Mouse (Mus musculus) midbrain, embryonic 13.5 days (tissue): ENCODE results near the gene Dock1. TPM values are rescaled to one million over a fixed set of nuclear protein-coding genes. Genes with fewer than 3 reads are reported as not detected.

Experiments used
- ATAC-seq: fragments of 200-750 bp; cut with Nextera tagmentation; 2 replicates; pipeline ENCODE4 v1.8.0; 2017; ENCODE audit warnings: mild to moderate bottlenecking, moderate TSS enrichment, moderate library complexity
- H3K27ac ChIP-seq: fragments of 300-500 bp; sonication (generic); 2 replicates; pipeline ENCODE4 v1.5.1; 2015; ENCODE audit warnings: inconsistent platforms, mild to moderate bottlenecking, moderate library complexity
- H3K27me3 ChIP-seq: fragments of 300-500 bp; sonication (generic); 2 replicates; pipeline ENCODE4 v1.6.1; 2015; ENCODE audit warnings: mild to moderate bottlenecking, inconsistent platforms
- H3K36me3 ChIP-seq: fragments of 300-500 bp; sonication (generic); 2 replicates; pipeline ENCODE4 v1.6.1; 2015; ENCODE audit warnings: mild to moderate bottlenecking, inconsistent platforms
- H3K4me1 ChIP-seq: fragments of 300-500 bp; sonication (generic); replicated peaks from 2 replicates; pipeline ENCODE4 v1.6.1; 2015; ENCODE audit warnings: inconsistent platforms
- H3K4me2 ChIP-seq: fragments of 300-500 bp; sonication (generic); replicated peaks from 2 replicates; pipeline ENCODE4 v1.6.1; 2015; ENCODE audit warnings: moderate library complexity, mild to moderate bottlenecking, inconsistent platforms
- H3K4me3 ChIP-seq: fragments of 300-500 bp; sonication (generic); replicated peaks from 2 replicates; pipeline ENCODE4 v1.5.1; 2015; ENCODE audit warnings: mild to moderate bottlenecking, inconsistent platforms
- H3K9ac ChIP-seq: fragments of 300-500 bp; sonication (generic); replicated peaks from 2 replicates; pipeline ENCODE4 v1.6.1; 2015; ENCODE audit warnings: mild to moderate bottlenecking, inconsistent platforms
- H3K9me3 ChIP-seq: fragments of 300-500 bp; sonication (generic); 2 replicates; pipeline ENCODE4 v1.6.1; 2016; ENCODE audit warnings: mild to moderate bottlenecking, inconsistent platforms
- WGBS: fragments of 180-500 bp; shearing (Covaris S2); methylation state at CpG from one replicate; pipeline ENCODE4 v1.1.7; 2015; 5-methylcytosine and 5-hydroxymethylcytosine counted together
- polyA plus RNA-seq: library from polyadenylated mRNA; unstranded; fragments of >200 nt; fragmentation: Nextera tagmentation; extraction: Ambion mirVana; gene quantifications from 2 replicates; pipeline ENCODE4 v1.2.1, GENCODE M21; 2015

The Dock1 gene
- polyA plus RNA-seq, 1 experiment from 2014 or later: 6.7 TPM

DNA sequence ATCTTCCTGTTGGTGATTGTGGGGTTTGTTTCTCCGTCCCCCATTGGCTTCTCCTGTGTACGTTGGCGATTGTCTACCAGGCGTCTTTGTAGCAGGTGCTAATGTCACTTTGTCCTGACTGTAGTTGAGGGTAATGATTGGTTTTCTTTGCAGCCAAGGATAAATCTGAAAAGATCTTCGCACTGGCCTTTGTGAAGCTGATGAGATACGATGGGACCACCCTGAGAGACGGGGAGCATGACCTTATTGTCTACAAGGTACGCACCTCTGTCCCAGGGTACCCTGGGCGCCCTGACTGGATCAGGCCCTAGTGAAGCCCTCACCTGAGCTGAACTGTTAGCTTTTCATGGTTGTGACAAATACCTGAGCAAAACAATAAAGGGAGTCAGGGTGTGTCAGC lies 100.9 kb downstream of the Dock1 start:
- 96% methylated on average over 9 of the region's 9 CpGs for WGBS
- Histone ChIP-seq H3K36me3 (no peaks in the 10 kb centered on the region), H3K4me1 (peaks cover 32% of the 10 kb centered on the region), H3K9me3 (no peaks in the 10 kb centered on the region), H3K27me3 (no peaks in the 10 kb centered on the region), H3K4me3 (no peak overlapping the region), H3K4me2 (no peak overlapping the region), H3K27ac (no peak overlapping the region), H3K9ac (no peak overlapping the region)
- no peak for ATAC-seq

DNA sequence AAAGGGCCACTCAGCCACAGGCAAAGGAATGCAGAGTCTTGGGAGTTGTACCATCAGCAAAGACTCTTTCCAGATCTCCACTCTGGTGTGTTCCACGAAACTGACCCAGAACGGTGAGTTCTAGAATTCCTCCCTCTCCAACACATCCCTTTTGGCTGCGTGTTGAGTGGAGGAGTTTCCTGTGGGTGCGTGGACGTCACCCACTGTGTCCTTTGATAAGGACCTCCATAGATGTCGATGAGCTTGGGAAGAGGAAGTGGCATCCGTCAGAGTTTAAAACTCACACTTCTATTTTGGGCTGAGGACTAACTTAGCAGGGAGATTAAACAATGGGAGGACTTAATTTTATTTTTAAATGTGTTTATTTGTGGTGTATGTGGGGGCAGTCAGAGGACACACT lies 101.9 kb downstream of the Dock1 start:
- ATAC-seq: no peak
- Histone ChIP-seq H3K27me3 (no peaks in the 10 kb centered on the region), H3K27ac (no peak overlapping the region), H3K9me3 (no peaks in the 10 kb centered on the region), H3K4me2 (no peak overlapping the region), H3K4me3 (no peak overlapping the region), H3K4me1 (peaks cover 32% of the 10 kb centered on the region), H3K9ac (no peak overlapping the region), H3K36me3 (no peaks in the 10 kb centered on the region)
- WGBS: 95% methylated on average over 7 of the region's 7 CpGs

DNA sequence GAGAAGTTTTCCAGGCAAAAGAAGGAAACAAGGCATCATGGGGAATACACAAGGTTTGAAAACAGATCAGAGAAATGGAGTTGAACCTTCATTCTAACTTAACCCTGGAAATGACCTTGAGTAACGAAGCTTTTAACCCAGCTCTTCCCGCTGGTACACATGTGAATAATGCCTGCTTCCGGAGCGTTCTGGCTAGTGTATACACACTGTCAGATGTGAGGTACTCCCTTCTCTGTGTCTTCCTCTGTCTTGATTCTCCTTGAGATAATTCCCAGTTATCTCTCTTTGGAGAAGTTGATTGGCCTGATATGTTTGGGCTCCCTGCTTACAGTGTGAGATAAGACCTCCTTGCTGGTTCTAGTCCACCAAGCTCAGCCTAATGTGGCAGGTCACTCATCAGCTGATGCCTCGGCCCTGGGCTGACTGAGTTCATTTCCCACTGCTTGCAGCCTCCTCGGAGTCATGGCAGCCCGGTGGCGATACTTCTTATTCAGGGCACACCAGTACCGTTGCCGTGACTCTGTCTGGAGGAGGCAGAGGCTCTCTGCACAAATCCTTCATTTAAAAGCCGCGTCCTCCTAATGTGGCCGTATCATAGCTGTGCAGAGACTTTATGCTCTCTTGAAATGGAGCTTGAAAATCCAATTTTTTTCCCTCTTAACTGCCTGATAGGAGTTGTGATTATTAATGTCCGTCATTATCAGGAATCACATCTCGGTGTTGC lies 102.6 kb downstream of the Dock1 start:
- Histone ChIP-seq H3K4me2 (no peak overlapping the region), H3K9me3 (no peaks in the 10 kb centered on the region), H3K36me3 (no peaks in the 10 kb centered on the region), H3K4me1 (peaks cover 32% of the 10 kb centered on the region), H3K9ac (no peak overlapping the region), H3K27ac (no peak overlapping the region), H3K4me3 (no peak overlapping the region), H3K27me3 (no peaks in the 10 kb centered on the region)
- ATAC-seq: no peak
- WGBS: 78% methylated on average over 15 of the region's 15 CpGs

DNA sequence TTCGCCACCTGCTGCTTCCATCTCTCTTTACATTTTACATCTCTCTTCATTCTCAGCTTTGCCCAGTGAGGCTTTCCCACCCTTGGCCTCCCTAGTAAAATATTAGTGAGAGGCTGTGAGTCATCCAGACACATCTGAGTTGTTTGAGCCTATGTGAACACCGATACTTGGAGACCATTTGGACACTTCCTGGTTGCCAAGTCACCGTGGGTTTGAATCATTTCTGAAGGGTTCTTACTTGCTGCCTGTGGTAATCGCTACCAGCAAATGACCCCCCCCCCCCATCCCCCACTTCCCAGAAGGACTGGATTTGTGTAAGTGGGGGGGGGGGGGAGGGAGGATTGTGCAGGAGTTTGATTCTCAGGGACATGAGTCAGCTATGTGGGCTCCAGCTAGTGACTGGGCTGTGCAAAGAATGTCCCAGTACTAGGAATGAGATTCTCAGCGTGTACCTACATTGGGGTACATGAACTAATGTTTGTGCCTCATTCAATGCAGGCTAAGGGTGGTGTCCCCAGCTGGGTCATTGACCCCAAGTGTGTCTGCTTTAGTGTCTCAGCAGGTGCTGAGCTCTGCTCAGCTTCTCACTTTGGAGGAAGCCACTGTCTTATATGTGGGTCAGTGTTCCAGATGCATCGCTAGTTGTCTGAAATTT lies 103.4 kb downstream of the Dock1 start:
- Histone ChIP-seq H3K27me3 (no peaks in the 10 kb centered on the region), H3K4me2 (peak overlapping the region; percentile 6; the same call in 1 of the 2 replicates), H3K36me3 (no peaks in the 10 kb centered on the region), H3K9me3 (no peaks in the 10 kb centered on the region), H3K4me3 (no peak overlapping the region), H3K27ac (peak overlapping the region; percentile 70), H3K9ac (no peak overlapping the region), H3K4me1 (peaks cover 32% of the 10 kb centered on the region)
- peak; percentile 44 for ATAC-seq
- WGBS: 77% methylated on average over 6 of the region's 6 CpGs

DNA sequence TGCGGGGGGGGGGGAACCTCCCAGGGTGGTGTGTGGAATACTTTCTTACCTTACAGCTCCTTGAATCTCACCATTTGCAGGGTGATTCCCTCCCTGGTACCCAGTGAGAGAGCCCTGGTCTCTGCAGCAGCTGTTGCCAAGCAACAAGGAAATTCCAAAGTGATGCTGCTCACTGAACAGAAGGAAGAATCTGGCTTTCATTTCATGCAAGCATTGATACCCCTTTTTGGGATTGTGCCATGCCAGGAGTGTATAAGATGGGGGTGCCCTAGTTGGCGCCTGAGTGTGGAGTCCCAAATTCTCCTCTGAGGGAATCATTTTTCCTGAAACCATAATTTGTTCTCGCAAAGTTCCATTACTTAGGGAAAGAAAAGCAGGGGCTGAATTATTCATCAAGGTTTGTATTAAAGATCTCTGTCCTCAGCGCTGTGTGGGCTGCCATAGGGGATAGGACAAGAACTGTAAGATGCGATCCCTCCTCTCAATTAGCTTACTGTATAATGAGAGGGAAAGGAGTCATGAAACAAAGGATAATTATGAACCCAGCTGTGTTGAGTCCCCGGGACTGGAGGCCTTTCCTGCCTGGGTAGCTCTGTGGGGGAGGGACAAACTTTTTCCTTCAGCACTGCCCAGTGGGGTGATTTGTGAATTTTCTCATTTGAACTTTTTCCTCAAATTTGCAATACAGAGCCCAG lies 104.2 kb downstream of the Dock1 start:
- peak overlapping the region; percentile 6; the same call in 1 of the 2 replicates for H3K4me2 ChIP-seq
- H3K36me3 ChIP-seq: no peaks in the 10 kb centered on the region
- no peak overlapping the region for H3K9ac ChIP-seq
- peak overlapping the region; percentile 70 for H3K27ac ChIP-seq
- peak; percentile 87 for ATAC-seq
- no peak overlapping the region for H3K4me3 ChIP-seq
- H3K27me3 ChIP-seq: no peaks in the 10 kb centered on the region
- no peaks in the 10 kb centered on the region for H3K9me3 ChIP-seq
- 46% methylated on average over 6 of the region's 6 CpGs for WGBS
- peaks cover 32% of the 10 kb centered on the region for H3K4me1 ChIP-seq

DNA sequence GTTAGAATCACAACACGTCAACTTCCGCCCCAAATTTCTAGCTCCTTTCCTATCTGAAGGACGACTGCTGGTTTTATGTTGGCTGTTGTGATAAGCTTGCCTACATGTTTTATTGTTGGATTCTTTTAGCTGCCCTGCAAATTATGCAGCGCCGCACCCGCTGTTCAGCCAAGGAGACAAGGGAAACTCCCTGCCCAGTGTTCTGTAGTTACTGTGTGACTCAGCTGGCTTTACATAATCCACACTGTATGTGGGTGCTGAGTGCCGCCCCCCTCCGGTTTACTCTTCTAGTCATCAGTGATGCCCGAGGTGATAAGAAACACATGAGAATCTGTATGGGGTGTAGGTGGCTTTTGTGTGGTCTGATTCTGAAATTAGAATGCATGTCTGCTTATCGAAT lies 105.2 kb downstream of the Dock1 start:
- Histone ChIP-seq H3K36me3 (no peaks in the 10 kb centered on the region), H3K27ac (peak overlapping the region; percentile 70; the same call in 1 of the 2 replicates), H3K9me3 (no peaks in the 10 kb centered on the region), H3K4me1 (peaks cover 32% of the 10 kb centered on the region), H3K4me3 (no peak overlapping the region), H3K9ac (no peak overlapping the region), H3K27me3 (no peaks in the 10 kb centered on the region), H3K4me2 (no peak overlapping the region)
- 0 out of 2 replicates have a peak, but pooled peaks have one; percentile 56 for ATAC-seq
- 78% methylated on average over 10 of the region's 10 CpGs for WGBS

DNA sequence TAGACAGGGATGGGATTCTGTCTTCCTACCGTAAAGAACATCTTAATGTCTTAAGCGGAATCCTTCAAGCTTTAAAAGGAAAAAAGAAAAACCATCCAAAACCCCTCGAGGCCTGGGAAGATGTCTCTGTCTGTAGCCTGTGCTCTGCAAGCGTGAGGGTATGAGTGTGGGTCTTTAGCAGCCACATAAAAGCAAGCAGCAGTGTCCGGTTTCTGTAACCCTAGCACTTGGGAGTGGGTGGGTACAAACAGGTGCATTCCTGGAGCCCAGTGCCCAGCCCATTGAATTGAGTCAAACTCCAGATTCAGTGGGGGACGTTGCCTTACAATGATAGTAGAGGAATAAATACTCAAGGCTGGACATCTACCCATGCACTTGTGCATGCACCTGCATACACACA lies 105.9 kb downstream of the Dock1 start:
- Histone ChIP-seq H3K4me2 (no peak overlapping the region), H3K27ac (no peak overlapping the region), H3K27me3 (no peaks in the 10 kb centered on the region), H3K9ac (no peak overlapping the region), H3K4me1 (peaks cover 32% of the 10 kb centered on the region), H3K36me3 (no peaks in the 10 kb centered on the region), H3K9me3 (no peaks in the 10 kb centered on the region), H3K4me3 (no peak overlapping the region)
- WGBS: 86% methylated on average over 6 of the region's 6 CpGs
- no peak for ATAC-seq

DNA sequence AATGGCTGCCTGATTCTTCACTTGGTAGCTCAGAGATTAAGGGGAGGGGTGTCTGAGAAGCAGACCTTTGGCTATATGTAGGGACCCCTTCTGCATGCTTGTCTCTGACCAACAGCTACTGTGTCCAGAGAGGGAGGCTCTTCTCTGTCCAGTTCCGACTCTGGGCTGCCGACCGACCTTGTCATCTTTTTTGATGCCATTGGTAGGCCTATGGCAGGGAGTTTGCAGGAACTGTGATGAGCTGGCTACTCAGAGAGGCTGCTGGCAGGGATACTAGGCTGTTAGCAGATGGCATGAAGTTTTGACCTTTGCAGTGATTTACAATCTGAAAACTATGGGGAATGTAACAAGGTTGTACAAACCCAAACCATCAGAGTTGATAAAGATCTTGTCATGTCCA lies 109.3 kb downstream of the Dock1 start:
- no peak for ATAC-seq
- Histone ChIP-seq H3K4me3 (no peak overlapping the region), H3K4me2 (no peak overlapping the region), H3K9ac (no peak overlapping the region), H3K4me1 (peaks cover 14% of the 10 kb centered on the region), H3K36me3 (no peaks in the 10 kb centered on the region), H3K27ac (no peak overlapping the region), H3K27me3 (no peaks in the 10 kb centered on the region), H3K9me3 (no peaks in the 10 kb centered on the region)
- WGBS: 99% methylated on average over 3 of the region's 3 CpGs

DNA sequence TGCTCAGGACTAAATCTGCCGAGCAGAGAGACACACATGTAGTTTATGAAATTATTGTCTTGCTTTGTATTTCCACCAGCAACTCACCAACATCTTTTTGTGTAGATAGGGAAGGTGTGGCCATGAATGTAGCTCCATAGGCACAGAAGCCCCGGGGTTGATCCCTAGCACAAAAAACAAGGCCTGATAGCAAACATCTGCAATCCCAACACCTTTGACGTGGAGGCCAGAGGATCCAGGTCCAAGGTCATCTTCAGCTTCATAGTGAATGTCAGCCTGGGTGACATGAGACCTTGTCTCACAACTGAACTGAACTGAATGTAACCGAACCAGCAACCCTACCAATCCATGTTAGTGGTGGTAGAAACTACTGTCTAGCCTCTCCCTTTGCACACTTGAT lies 116.7 kb downstream of the Dock1 start:
- WGBS: 91% methylated on average over 4 of the region's 4 CpGs
- no peaks in the 10 kb centered on the region for H3K9me3 ChIP-seq
- H3K4me1 ChIP-seq: no peaks in the 10 kb centered on the region
- H3K27me3 ChIP-seq: no peaks in the 10 kb centered on the region
- ATAC-seq: no peak
- no peak overlapping the region for H3K27ac ChIP-seq
- no peak overlapping the region for H3K9ac ChIP-seq
- no peak overlapping the region for H3K4me2 ChIP-seq
- H3K36me3 ChIP-seq: no peaks in the 10 kb centered on the region
- H3K4me3 ChIP-seq: no peak overlapping the region

DNA sequence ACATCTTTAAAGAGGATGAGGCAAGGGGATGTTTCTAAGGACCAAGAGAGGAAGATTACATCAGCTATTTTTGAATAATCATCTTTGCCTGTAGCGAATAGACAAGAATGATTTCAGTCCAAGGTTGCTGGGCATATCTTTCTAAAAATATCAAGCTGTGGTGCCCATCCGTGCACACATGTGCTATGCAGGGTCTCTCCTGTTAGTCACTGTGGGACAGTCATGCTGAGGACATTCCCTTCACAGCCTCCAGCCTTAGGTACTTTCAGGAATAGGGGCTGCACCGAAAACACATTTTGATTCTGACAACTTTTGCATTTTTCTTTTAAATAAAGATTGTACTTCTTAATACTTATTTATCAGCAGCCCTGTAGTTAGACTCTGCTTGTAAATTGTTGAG lies 124.4 kb downstream of the Dock1 start:
- Histone ChIP-seq H3K4me3 (no peak overlapping the region), H3K27me3 (no peaks in the 10 kb centered on the region), H3K27ac (no peak overlapping the region), H3K9ac (no peak overlapping the region), H3K36me3 (no peaks in the 10 kb centered on the region), H3K4me2 (no peak overlapping the region), H3K4me1 (no peaks in the 10 kb centered on the region), H3K9me3 (no peaks in the 10 kb centered on the region)
- no peak for ATAC-seq
- 91% methylated on average over 3 of the region's 3 CpGs for whole genome bisulfite sequencing

DNA sequence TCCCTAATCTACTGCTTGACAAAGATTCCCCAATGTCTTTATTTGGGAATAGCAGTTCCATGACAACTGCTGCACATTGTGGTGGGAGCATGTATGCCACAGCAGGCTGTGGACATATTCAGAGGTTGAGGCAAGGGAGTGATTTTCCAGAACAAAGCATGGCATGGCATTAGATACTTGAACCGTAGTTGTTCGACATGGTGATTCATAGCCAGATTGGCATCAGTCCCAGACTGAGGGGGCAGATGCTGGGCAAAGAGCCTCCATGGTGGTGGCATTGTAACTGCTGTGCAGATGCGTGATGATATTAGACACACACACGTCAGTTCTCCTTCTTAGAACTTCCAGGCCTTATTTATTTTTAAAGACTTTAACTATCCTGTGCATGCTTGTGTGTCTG lies 129.6 kb downstream of the Dock1 start:
- WGBS: 78% methylated on average over 4 of the region's 4 CpGs
- no peak overlapping the region for H3K4me3 ChIP-seq

DNA sequence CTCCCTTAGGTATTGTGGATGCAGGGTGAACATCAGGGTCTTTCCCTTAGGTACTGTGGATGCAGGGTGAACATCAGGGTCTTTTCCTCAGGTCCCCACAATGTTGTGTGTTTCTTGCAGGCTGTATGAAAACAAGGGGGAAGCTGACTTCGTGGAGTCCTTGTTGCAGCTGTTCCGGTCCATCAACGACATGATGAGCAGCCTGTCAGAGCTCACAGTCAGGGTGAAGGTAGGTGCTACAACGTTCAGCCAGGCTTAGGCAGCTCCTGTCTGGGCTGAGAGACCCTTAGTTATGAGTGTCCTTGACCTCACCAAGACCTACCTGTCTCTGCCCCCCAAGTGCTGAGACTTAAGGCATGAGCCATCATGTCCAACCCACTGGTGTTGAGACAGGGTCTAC lies 134.0 kb downstream of the Dock1 start:
- no peak for ATAC-seq

More for the DNA sequence above, 129.6 kb downstream of the Dock1 start:
- H3K36me3 ChIP-seq: no peaks in the 10 kb centered on the region
- H3K27me3 ChIP-seq: no peaks in the 10 kb centered on the region
- H3K9me3 ChIP-seq: no peaks in the 10 kb centered on the region
- no peak for ATAC-seq
- no peaks in the 10 kb centered on the region for H3K4me1 ChIP-seq
- H3K9ac ChIP-seq: no peak overlapping the region
- no peak overlapping the region for H3K4me2 ChIP-seq
- no peak overlapping the region for H3K27ac ChIP-seq

More for the DNA sequence above, 134.0 kb downstream of the Dock1 start:
- Histone ChIP-seq H3K36me3 (no peaks in the 10 kb centered on the region), H3K4me1 (no peaks in the 10 kb centered on the region), H3K27me3 (no peaks in the 10 kb centered on the region), H3K9me3 (no peaks in the 10 kb centered on the region), H3K9ac (no peak overlapping the region), H3K27ac (no peak overlapping the region), H3K4me2 (no peak overlapping the region), H3K4me3 (no peak overlapping the region)
- 90% methylated on average over 4 of the region's 4 CpGs for WGBS
